Mouse (Mus musculus) kidney, postnatal 10 days (tissue): Measurements from ENCODE around the gene Gpr156.
"Not testable (repeated sequence)": the region's sequence is repeated elsewhere in the genome, so short reads cannot be mapped to it uniquely, and the experiment has no call there.

Experiments used
- DNase-seq: peaks from one replicate; pipeline ENCODE4 v3.0.0; 2021; ENCODE audit warnings: mixed read lengths

Gpr156 gene

GRCm38 (mm10) chr16:37962696-37963095 is 46.4 kb downstream of the Gpr156 start:
- not testable (repeated sequence) for DNase-seq

GRCm38 (mm10) chr16:37963331-37964281 is 47.3 kb downstream of the Gpr156 start:
- DNase-seq: peak; percentile 47

- DNase-seq: peak; percentile 46
Observed at GRCm38 (mm10) chr16:37964380-37965070, 48.2 kb downstream of the Gpr156 start.

DNA sequence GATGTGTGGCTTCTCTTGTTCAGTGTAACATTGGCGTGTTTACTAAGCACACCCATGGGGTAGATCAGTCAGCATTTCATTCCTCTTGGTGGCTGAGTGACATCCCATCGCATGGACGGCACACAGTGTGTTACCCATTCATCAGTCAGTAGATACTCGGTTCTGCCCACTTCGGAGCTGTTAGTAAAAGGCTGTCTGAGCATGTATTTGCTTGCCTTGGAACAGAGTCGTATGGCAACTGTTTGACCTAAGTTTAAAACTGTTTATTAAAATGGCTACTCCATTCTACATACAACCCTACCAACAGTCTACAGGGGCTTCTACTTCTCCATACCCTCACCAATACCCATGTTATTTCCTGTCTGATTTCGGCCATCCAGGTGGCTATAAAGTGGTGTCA is 50.6 kb downstream of the Gpr156 start:
- no peak for DNase-seq

DNA sequence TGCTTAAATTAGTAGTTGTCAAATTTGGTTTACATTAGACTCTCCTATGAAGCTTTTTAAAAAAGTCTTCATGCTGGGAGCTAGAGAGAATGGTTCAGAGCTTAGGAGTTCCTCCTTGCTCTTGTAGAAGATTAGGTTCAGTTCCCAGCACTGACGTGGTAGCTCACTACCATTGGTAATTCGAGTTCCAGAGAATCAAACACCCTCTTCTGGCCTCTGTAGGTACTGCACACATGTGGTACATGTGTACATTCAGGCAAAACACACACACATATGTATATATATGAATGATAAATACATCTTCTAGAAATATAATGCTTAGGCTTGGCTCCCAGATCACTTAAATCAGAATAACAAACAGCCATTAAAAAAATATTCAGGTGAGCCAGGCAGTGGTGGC is 51.1 kb downstream of the Gpr156 start:
- no peak for DNase-seq

GRCm38 (mm10) chr16:37971522-37971921 is 55.2 kb downstream of the Gpr156 start:
- DNase-seq: no peak

- DNase-seq: no peak
Observed at GRCm38 (mm10) chr16:37972357-37972756, 56.1 kb downstream of the Gpr156 start.

GRCm38 (mm10) chr16:37973239-37973638 is 56.9 kb downstream of the Gpr156 start:
- not testable (repeated sequence) for DNase-seq

DNA sequence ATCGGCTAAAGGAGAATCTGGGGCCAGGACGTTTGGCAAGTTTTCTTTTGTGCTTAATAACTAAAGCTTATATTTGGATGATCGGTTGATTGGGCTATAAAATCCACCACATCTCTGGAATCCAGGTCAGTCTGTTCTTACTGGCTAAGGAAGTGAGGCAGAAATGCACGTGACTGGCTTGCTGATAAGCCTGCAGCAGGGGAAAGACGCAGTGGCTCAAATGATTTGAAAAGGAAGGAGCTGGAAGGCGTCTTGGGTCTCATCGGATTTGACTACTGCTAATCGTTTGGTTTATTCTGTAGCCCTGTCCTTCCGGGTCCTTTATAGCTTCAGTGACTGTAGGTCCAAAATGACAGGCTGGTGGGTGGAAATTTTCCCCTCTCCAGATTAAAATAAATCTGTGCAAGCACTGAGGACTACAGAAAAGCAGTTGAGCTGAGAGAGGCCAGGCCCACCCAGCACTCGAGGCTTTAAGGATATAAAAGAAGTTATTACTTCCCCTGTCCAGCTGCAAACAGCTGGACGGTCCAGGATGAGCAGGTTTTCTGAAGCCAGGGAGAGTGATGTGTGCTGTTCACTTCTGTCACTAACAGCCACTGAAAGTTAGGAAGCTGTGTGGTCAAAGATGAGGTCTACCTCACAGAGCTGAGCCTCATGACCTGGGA is 57.7 kb downstream of the Gpr156 start:
- DNase-seq: peak; percentile 57

DNA sequence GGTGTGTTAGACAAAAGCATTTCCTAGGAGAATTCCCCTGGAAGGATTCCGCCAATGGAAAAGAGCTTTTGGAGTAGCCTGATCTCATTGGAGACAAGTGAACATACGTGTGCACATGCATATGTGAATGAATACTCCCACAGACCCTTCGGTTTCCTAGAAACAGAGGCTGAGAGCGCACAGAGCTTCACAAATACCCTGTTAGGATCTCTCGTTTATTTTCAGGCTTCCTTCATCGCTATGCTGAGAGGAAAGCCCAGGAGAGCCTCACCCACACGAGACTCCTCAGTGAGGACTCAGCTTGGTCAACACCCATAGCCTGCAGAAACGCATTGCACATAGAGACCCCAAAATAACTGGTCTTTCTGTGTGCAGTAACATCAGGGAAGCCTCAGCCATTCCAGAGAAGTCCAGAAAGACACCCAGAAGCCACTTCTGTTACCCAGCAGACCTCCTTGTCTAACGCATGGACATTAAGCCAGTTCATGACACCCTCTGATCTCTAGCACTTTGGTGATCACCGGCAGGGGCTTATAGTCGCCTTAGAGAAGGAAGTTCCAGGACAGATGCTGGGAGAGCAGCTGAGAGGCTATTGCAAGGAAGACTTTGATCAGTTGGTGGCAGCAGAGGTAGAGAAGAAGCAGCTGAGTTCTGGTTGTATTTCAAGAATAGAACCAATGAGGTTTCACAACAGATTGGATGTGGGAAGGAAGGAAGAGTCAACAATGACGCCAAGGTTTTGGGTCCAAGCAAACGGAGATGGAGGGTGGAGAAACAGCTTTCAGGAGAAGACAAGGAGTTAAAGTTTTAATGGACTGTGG is 58.4 kb downstream of the Gpr156 start:
- peak; percentile 67 for DNase-seq

GRCm38 (mm10) chr16:37981907-37982306 is 65.6 kb downstream of the Gpr156 start:
- DNase-seq: no peak

- DNase-seq: no peak
Observed at GRCm38 (mm10) chr16:37988211-37988865, 72.0 kb downstream of the Gpr156 start.

- no peak for DNase-seq
Observed at GRCm38 (mm10) chr16:37989796-37990195, 73.5 kb downstream of the Gpr156 start.

DNA sequence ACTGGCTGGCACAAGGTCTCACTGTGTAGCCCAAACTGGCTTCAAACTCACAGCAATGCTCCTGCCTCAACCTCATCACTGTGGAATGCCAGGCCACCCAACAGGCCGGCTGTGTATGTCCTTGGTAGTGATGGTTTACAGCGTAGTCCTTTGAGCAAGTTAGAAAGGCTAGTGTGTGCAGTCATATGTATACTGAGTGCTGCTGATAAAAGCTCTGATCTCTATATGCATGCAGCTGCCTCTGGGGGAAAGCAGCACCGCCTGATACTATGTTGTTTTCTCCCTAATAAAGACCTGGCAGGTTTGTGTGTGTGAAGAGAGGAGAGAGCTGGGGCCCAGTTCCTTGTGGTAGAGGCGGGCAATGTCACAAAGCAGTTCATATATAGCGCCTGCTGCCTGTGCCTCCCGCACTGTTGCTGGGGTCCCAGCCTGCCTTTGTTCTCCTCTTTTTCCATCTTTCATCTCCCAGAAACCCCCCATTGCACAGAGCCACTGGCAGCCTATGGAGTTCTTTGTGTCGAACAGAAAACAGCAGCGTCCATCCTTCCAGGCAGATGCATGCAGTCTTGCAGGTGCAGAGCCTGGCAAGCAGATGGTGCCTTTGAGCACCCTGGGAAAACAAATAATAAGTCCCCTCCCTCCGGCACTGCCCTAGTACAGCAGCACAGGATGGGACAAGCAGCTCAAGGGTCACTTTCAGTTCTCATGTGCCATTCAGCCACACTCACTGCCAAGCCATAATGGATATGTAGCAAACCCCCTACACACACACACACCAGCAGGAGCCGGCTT is 74.5 kb downstream of the Gpr156 start:
- peak; percentile 45 for DNase-seq

DNA sequence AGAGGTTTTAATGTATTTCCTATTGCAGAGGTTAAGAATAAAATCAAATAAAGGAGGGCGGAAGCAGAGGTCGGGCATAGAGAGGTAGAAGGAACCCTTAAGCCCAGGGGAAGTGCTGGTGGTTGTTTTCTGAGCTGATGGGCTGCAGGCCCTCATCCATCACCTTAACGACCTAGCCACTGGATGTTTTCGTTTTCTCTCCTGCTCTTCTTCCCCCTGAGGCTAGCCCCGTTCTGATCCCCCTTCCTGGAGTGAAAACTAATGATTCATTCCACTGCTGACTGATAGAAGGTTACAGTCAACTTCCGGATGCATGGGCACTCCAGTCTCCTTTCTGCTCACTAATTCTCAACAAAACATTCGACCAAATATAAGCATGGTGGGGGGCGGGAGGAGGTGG is 76.5 kb downstream of the Gpr156 start:
- no peak for DNase-seq

DNA sequence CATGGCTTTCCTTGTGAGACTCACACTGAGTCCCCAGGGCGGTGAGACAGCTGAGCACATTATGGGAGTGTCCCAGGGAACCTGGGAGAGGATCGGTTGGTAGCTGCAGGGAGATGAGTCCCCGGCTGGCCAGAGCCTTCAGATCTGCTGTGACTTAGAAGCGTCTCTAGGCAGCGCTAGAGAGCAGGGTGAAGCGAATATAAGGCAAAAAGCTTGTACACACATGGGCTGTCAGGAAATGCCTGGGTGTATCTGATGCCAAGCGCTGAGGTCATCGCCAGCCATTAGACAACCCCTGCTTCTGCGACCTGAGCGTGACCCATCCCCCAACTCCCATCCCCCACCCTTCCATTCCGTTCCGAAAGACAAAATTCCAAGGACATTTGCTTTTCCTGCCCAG is 78.4 kb downstream of the Gpr156 start:
- peak; percentile 79 for DNase-seq

DNA sequence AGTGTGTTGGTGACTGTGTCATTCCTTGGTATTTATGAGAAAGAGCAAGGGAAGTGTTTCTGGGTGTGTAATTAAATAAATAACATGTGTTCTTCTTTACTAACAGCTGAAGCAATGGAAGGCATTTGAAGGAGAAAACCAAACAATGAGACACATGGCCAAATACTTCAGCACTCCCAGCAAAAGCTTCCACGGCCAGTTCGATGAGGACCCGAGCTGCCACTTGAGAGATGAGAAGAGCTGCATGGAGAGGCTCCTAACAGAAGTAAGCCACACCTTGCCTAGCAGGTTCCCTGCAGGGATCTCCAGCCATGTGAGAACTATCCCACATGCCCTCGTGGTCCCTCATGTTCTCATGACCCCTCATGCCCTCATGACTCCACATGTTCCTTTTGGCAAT is 81.5 kb downstream of the Gpr156 start:
- no peak for DNase-seq

DNA sequence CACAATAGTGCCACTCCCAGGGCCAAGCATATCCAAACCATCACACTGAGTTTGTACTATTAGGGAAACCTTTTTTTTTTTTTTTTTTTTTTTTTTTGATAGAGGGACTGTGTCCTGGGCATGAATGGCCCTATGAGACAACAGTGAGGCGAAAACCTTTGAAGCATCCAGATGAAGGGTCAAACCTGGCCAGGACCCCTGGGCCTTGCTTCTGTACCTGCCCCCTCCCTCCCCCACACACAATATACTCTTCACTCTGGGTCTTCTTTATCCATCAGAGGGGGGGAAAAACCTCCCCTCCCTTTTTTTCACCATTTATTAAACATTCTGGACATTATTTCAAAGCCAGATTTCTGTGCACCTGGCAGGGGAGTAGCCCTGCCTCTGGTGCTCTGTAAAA is 83.5 kb downstream of the Gpr156 start:
- DNase-seq: peak; percentile 2

DNA sequence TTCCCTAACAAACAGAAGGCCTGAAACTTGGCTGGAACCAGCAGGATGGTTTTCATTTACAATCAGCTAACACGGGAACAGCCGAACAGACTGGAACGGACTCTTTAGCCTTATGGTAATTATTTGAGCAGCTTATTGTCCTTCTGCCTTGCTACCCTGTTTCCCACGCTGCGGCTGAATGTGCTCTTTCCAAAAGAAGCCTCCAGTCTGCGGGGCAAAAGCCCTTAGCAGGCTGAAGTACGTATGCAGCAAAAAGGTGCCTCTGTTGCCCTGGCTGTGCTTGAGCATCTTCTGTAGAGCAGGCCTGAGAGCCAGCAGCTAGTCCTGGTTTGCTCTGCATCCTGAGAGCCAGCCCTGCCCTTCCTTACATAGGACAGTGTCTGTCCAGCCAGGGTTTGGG is 83.9 kb downstream of the Gpr156 start:
- peak; percentile 2 for DNase-seq

DNA sequence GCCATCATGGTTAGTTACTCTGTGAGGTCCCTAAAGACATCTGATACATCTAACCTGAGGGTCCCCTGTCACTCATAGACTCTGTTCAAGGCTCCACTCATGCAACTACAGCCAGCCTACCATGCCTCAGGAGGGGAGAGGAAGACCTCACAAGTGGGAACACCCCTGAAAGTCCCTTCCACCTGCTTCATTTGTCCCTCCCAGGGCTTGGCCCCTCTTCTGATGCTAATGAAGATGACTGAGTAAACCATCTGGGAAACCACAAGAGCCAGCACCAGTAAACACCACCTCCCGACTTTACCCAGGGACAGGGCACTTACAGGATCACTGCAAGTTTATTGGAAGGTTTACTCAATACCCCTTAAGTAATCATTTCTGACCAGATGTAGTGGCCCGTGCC is 85.5 kb downstream of the Gpr156 start:
- DNase-seq: no peak

- DNase-seq: peak; percentile 5
Observed at GRCm38 (mm10) chr16:38002485-38002884, 86.2 kb downstream of the Gpr156 start.
